Mouse (Mus musculus): Measurements from ENCODE around the gene Ctdsp1. TPM values are rescaled to one million over a fixed set of nuclear protein-coding genes. Genes with fewer than 3 reads are reported as not detected.

The Ctdsp1 gene
- polyA plus RNA-seq (2014; fragmentation: Illumina TruSeq; extraction: RNeasy Lipid Tissue Mini Kit (QIAGEN cat#74804); ENCODE audit: insufficient read depth, low read depth, low replicate concordance), result 77.0 TPM

GRCm38 (mm10) chr1:74390924-74391748 lies at the start of gene Ctdsp1:
Gene Ctdsp1 (plus strand): TSS chr1:74391509.

GRCm38 (mm10) chr1:74361812-74362211 lies 29.5 kb upstream of the Ctdsp1 start, which contains the start of gene Catip:
Gene Catip (plus strand): TSS chr1:74362108.

GRCm38 (mm10) chr1:74374980-74375379 lies 16.3 kb upstream of the Ctdsp1 start, which contains the start of gene Slc11a1:
Gene Slc11a1 (plus strand): TSS chr1:74375195.

GRCm38 (mm10) chr1:74408589-74409504 lies 17.5 kb downstream of the Ctdsp1 start, which contains the start of gene Vil1:
Gene Vil1 (plus strand): TSS chr1:74409376.

Other genes with a start within 250 kb of the Ctdsp1 start
- 3.5 TPM for gene Cxcr2, start 237.5 kb upstream of the Ctdsp1 start, polyA plus RNA-seq (2014; fragmentation: Illumina TruSeq; extraction: RNeasy Lipid Tissue Mini Kit (QIAGEN cat#74804); ENCODE audit: insufficient read depth, low read depth, low replicate concordance)
- 0.51 TPM for gene Cxcr1, start 196.9 kb upstream of the Ctdsp1 start, polyA plus RNA-seq (2014; fragmentation: Illumina TruSeq; extraction: RNeasy Lipid Tissue Mini Kit (QIAGEN cat#74804); ENCODE audit: insufficient read depth, low read depth, low replicate concordance)
- 238 TPM for gene Arpc2, start 155.4 kb upstream of the Ctdsp1 start, polyA plus RNA-seq (2014; fragmentation: Illumina TruSeq; extraction: RNeasy Lipid Tissue Mini Kit (QIAGEN cat#74804); ENCODE audit: insufficient read depth, low read depth, low replicate concordance)
- not detected for gene Gpbar1, start 113.0 kb upstream of the Ctdsp1 start, polyA plus RNA-seq (2014; fragmentation: Illumina TruSeq; extraction: RNeasy Lipid Tissue Mini Kit (QIAGEN cat#74804); ENCODE audit: insufficient read depth, low read depth, low replicate concordance)
- 124 TPM for gene Aamp, start 106.8 kb upstream of the Ctdsp1 start, polyA plus RNA-seq (2014; fragmentation: Illumina TruSeq; extraction: RNeasy Lipid Tissue Mini Kit (QIAGEN cat#74804); ENCODE audit: insufficient read depth, low read depth, low replicate concordance)
- gene Pnkd, start 106.6 kb upstream of the Ctdsp1 start, polyA plus RNA-seq (2014; fragmentation: Illumina TruSeq; extraction: RNeasy Lipid Tissue Mini Kit (QIAGEN cat#74804); ENCODE audit: insufficient read depth, low read depth, low replicate concordance), result 67.9 TPM
- 122 TPM for gene Tmbim1, start 85.9 kb upstream of the Ctdsp1 start, polyA plus RNA-seq (2014; fragmentation: Illumina TruSeq; extraction: RNeasy Lipid Tissue Mini Kit (QIAGEN cat#74804); ENCODE audit: insufficient read depth, low read depth, low replicate concordance)
- 6.8 TPM for gene Catip, start 29.4 kb upstream of the Ctdsp1 start, polyA plus RNA-seq (2014; fragmentation: Illumina TruSeq; extraction: RNeasy Lipid Tissue Mini Kit (QIAGEN cat#74804); ENCODE audit: insufficient read depth, low read depth, low replicate concordance)
- 9.3 TPM for gene Slc11a1, start 16.3 kb upstream of the Ctdsp1 start, polyA plus RNA-seq (2014; fragmentation: Illumina TruSeq; extraction: RNeasy Lipid Tissue Mini Kit (QIAGEN cat#74804); ENCODE audit: insufficient read depth, low read depth, low replicate concordance)
- 0.31 TPM for gene Vil1, start 17.9 kb downstream of the Ctdsp1 start, polyA plus RNA-seq (2014; fragmentation: Illumina TruSeq; extraction: RNeasy Lipid Tissue Mini Kit (QIAGEN cat#74804); ENCODE audit: insufficient read depth, low read depth, low replicate concordance)
- gene Cnot9, start 114.5 kb downstream of the Ctdsp1 start, polyA plus RNA-seq (2014; fragmentation: Illumina TruSeq; extraction: RNeasy Lipid Tissue Mini Kit (QIAGEN cat#74804); ENCODE audit: insufficient read depth, low read depth, low replicate concordance), result 9.2 TPM
- gene Plcd4, start 151.4 kb downstream of the Ctdsp1 start, polyA plus RNA-seq (2014; fragmentation: Illumina TruSeq; extraction: RNeasy Lipid Tissue Mini Kit (QIAGEN cat#74804); ENCODE audit: insufficient read depth, low read depth, low replicate concordance), result 0.43 TPM
- gene Usp37, start 152.8 kb downstream of the Ctdsp1 start, polyA plus RNA-seq (2014; fragmentation: Illumina TruSeq; extraction: RNeasy Lipid Tissue Mini Kit (QIAGEN cat#74804); ENCODE audit: insufficient read depth, low read depth, low replicate concordance), result 3.3 TPM
- gene Zfp142, start 196.7 kb downstream of the Ctdsp1 start, polyA plus RNA-seq (2014; fragmentation: Illumina TruSeq; extraction: RNeasy Lipid Tissue Mini Kit (QIAGEN cat#74804); ENCODE audit: insufficient read depth, low read depth, low replicate concordance), result 3.2 TPM
- gene Bcs1l, start 196.8 kb downstream of the Ctdsp1 start, polyA plus RNA-seq (2014; fragmentation: Illumina TruSeq; extraction: RNeasy Lipid Tissue Mini Kit (QIAGEN cat#74804); ENCODE audit: insufficient read depth, low read depth, low replicate concordance), result 8.5 TPM
- 27.4 TPM for gene Rnf25, start 209.9 kb downstream of the Ctdsp1 start, polyA plus RNA-seq (2014; fragmentation: Illumina TruSeq; extraction: RNeasy Lipid Tissue Mini Kit (QIAGEN cat#74804); ENCODE audit: insufficient read depth, low read depth, low replicate concordance)
- gene Stk36, start 209.9 kb downstream of the Ctdsp1 start, polyA plus RNA-seq (2014; fragmentation: Illumina TruSeq; extraction: RNeasy Lipid Tissue Mini Kit (QIAGEN cat#74804); ENCODE audit: insufficient read depth, low read depth, low replicate concordance), result 2.8 TPM